8 mouse cellular contexts compared by ENCODE assay signal in the genomic region with DNA sequence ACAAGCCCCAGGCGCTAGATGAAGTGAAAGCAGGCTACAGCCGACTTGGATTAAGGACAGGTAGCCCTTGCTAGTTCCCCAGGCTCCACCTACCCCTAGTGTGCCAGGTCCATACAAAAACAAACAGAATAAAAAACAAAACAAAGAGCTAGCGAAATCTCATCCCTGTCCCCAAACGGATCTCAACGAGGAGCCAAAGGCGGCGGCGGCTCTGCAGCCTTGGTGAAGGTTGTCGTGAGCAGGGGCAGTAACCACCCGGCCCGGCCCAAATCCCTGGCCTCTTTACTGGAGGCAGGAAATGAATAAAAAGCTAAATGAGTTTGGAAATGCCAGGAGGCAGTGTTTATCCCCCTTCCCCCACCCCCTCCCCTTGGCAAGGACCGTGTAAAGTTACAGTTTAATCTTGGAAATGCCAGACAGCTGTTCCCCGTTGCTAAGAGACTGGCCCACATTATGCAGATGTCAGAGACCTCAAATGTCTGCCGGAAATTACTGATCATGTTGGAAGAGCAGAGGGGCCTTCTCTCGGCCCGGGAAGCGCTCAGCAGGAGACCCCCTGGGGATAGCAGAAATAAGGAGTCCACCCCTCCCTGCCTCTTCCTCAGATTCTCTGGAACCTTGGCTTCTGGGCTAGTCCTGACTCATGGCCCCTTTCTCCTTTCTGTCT.
DNase-seq lines count a peak whose midpoint lies in the region; ATAC-seq lines count a peak whose summit lies in the region.

No protein-coding gene starts in this region.

- peak overlapping the region; percentile 88 for H3K27ac ChIP-seq in forebrain, embryonic 10.5 days

- H3K4me1 ChIP-seq in forebrain, embryonic 10.5 days: peaks cover 90% of the 10 kb centered on the region

- H3K36me3 ChIP-seq in forebrain, embryonic 10.5 days (replicated peaks): no peaks in the 10 kb centered on the region

- ATAC-seq in activated CD4-positive, CD25-positive, alpha-beta regulatory T cell, adult 4 months: peak; percentile 40

- DNase-seq in frontal cortex, postnatal 36 days (ENCODE audit: low spot score in 2 of 2): peak; percentile 57 to 71
- no peak for DNase-seq in frontal cortex, postnatal 10 days (ENCODE audit: low spot score in 2 of 2)
- peak; percentile 69 for DNase-seq in forebrain, embryonic 10.5 days (ENCODE audit: extremely low spot score, low spot score)
- DNase-seq in heart, postnatal 14 days: peak; percentile 60 to 70
- DNase-seq in kidney, postnatal 36 days: peak; percentile 80 to 87
- peak; percentile 86 for DNase-seq in mesoderm, embryonic 11.5 days (ENCODE audit: low read depth, low spot score)
- DNase-seq in thymus, postnatal 4 days: peak; percentile 60

- 2% methylated on average over 17 of the region's 17 CpGs for WGBS in forebrain, embryonic 10.5 days

- peaks cover 35% of the 10 kb centered on the region for H3K27me3 ChIP-seq in forebrain, embryonic 10.5 days (ENCODE audit: poor library complexity, severe bottlenecking)

- no peaks in the 10 kb centered on the region for H3K9me3 ChIP-seq in forebrain, embryonic 10.5 days

- H3K4me3 ChIP-seq in forebrain, embryonic 10.5 days: peak overlapping the region; percentile 32

- intact Hi-C loops in heart, postnatal 14 days (cut with DNase I): loop anchor here (2.0 kb wide), 1 partner anchor 15 kb away; no protein-coding TSS in a partner anchor

Comparison
In these comparisons a context has a peak if more than half of its experiments do, and no peak if none do; other contexts are left out.
1. DNase-seq: peak in frontal cortex, postnatal 36 days (2 of 2), forebrain, embryonic 10.5 days (single experiment), heart, postnatal 14 days (2 of 2), kidney, postnatal 36 days (2 of 2), mesoderm, embryonic 11.5 days (single experiment) and thymus, postnatal 4 days (single experiment); none in frontal cortex, postnatal 10 days (0 of 2).